Mouse (Mus musculus) liver, embryonic 11.5 days (tissue): ENCODE results near the gene Pgf. TPM values are rescaled to one million over a fixed set of nuclear protein-coding genes. Genes with fewer than 3 reads are reported as not detected.
A peak's percentile ranks its signal among the peaks of the same experiment; 100 is the strongest.

Experiments used
- ATAC-seq: fragments of 200-750 bp; cut with Nextera tagmentation; replicated peaks from 2 replicates; pipeline ENCODE4 v1.8.0; 2017; ENCODE audit warnings: moderate number of reproducible peaks, mild to moderate bottlenecking, moderate TSS enrichment, moderate library complexity; ENCODE audit not compliant: low FRiP score
- DNase-seq: peaks from one replicate; pipeline ENCODE4 v3.0.0-alpha.2; 2017; ENCODE audit warnings: low spot score
- H3K27ac ChIP-seq: fragments of 300-500 bp; sonication (generic); 2 replicates; pipeline ENCODE4 v1.5.1; 2014; ENCODE audit warnings: mild to moderate bottlenecking, low read depth, low read length, control low read depth
- H3K27me3 ChIP-seq: fragments of 300-500 bp; sonication (generic); replicated peaks from 2 replicates; pipeline ENCODE4 v1.6.1; 2014; ENCODE audit warnings: low read length, mixed read lengths; ENCODE audit not compliant: control insufficient read depth, insufficient read depth
- H3K36me3 ChIP-seq: fragments of 300-500 bp; sonication (generic); 2 replicates; pipeline ENCODE4 v1.6.1; 2014; ENCODE audit warnings: mild to moderate bottlenecking, low read length, moderate library complexity, mixed read lengths; ENCODE audit not compliant: control insufficient read depth, insufficient read depth
- H3K4me1 ChIP-seq: fragments of 300-500 bp; sonication (generic); replicated peaks from 2 replicates; pipeline ENCODE4 v1.6.1; 2014; ENCODE audit warnings: low read length, mixed read lengths; ENCODE audit not compliant: control insufficient read depth, insufficient read depth
- H3K4me2 ChIP-seq: fragments of 300-500 bp; sonication (generic); 2 replicates; pipeline ENCODE4 v1.6.1; 2014; ENCODE audit warnings: mild to moderate bottlenecking, control low read depth, moderate library complexity
- H3K4me3 ChIP-seq: fragments of 300-500 bp; sonication (generic); 2 replicates; pipeline ENCODE4 v1.5.1; 2014; ENCODE audit warnings: low read depth, low read length, control low read depth
- H3K9ac ChIP-seq: fragments of 300-500 bp; sonication (generic); 2 replicates; pipeline ENCODE4 v1.6.1; 2014; ENCODE audit warnings: low read depth, low read length, control low read depth
- H3K9me3 ChIP-seq: fragments of 300-500 bp; sonication (generic); 2 replicates; pipeline ENCODE4 v1.6.1; 2016; ENCODE audit warnings: low read length, inconsistent platforms, mixed read lengths; ENCODE audit not compliant: control insufficient read depth
- WGBS: fragments of 180-500 bp; shearing (Covaris S2); extraction: QIAGEN DNeasy Blood & Tissue Kit; methylation state at CpG from one replicate; pipeline ENCODE4 v1.1.7; 2014; 5-methylcytosine and 5-hydroxymethylcytosine counted together
- polyA plus RNA-seq: library from polyadenylated mRNA; unstranded; fragments of >200 nt; fragmentation: Nextera tagmentation; extraction: Ambion mirVana; gene quantifications from 2 replicates; pipeline ENCODE4 v1.2.1, GENCODE M21; 2014

Gene Pgf
- polyA plus RNA-seq, 1 experiment from 2014 or later, result 5.7 TPM

- H3K9me3 ChIP-seq, result no peaks in the 10 kb centered on the region
- no peak for DNase-seq
- H3K4me3 ChIP-seq, result no peak overlapping the region
- H3K4me1 ChIP-seq, result no peaks in the 10 kb centered on the region
- H3K36me3 ChIP-seq, result no peaks in the 10 kb centered on the region
- WGBS, result 82% methylated on average over 14 of the region's 14 CpGs
- H3K27me3 ChIP-seq, result no peaks in the 10 kb centered on the region
- no peak overlapping the region for H3K9ac ChIP-seq
- H3K27ac ChIP-seq, result no peak overlapping the region
- ATAC-seq, result no peak
- H3K4me2 ChIP-seq, result no peak overlapping the region
These were observed 19.7 kb downstream of the Pgf start for GRCm38 (mm10) chr12:85157797-85158460.

GRCm38 (mm10) chr12:85156324-85156723 is 21.3 kb downstream of the Pgf start:
- no peak overlapping the region for H3K27ac ChIP-seq
- 23% methylated on average over 6 of the region's 6 CpGs for WGBS
- no peaks in the 10 kb centered on the region for H3K36me3 ChIP-seq
- no peaks in the 10 kb centered on the region for H3K9me3 ChIP-seq
- no peak overlapping the region for H3K9ac ChIP-seq
- no peak overlapping the region for H3K4me2 ChIP-seq
- peaks cover 4% of the 10 kb centered on the region; the same call in 1 of the 2 replicates for H3K27me3 ChIP-seq
- no peaks in the 10 kb centered on the region for H3K4me1 ChIP-seq
- DNase-seq (no peak), ATAC-seq (no peak)
- H3K4me3 ChIP-seq, result no peak overlapping the region

- ATAC-seq (no peak), DNase-seq (no peak)
- WGBS, result 51% methylated on average over 3 of the region's 3 CpGs
- Histone ChIP-seq H3K4me1 (peaks cover 5% of the 10 kb centered on the region), H3K9me3 (no peaks in the 10 kb centered on the region), H3K27me3 (peaks cover 15% of the 10 kb centered on the region), H3K9ac (no peak overlapping the region), H3K4me3 (no peak overlapping the region), H3K4me2 (no peak overlapping the region), H3K27ac (no peak overlapping the region), H3K36me3 (no peaks in the 10 kb centered on the region)
These were observed 24.6 kb downstream of the Pgf start for GRCm38 (mm10) chr12:85153011-85153410.

GRCm38 (mm10) chr12:85151002-85151774 is 26.4 kb downstream of the Pgf start, which contains the start of gene Rps6kl1:
Gene Rps6kl1, minus strand, starts transcription at chr12:85151264.
- Histone ChIP-seq H3K9ac (no peak within 1 kb of the TSS; the same call in 1 of the 2 replicates), H3K4me2 (peak within 1 kb of the TSS; percentile 64), H3K27ac (no peak within 1 kb of the TSS), H3K27me3 (peaks cover 18% of the 10 kb centered on the region), H3K4me1 (peaks cover 5% of the 10 kb centered on the region), H3K9me3 (no peaks in the 10 kb centered on the region), H3K4me3 (peak within 1 kb of the TSS; percentile 30), H3K36me3 (no peaks in the 10 kb centered on the region)
- 16% methylated on average over 28 of the region's 28 CpGs for WGBS
- DNase-seq (no peak), ATAC-seq (peak; percentile 89)

- ATAC-seq, result no peak
- DNase-seq, result no peak
- Histone ChIP-seq H3K36me3 (no peaks in the 10 kb centered on the region), H3K4me3 (peak overlapping the region; percentile 30), H3K27me3 (peaks cover 18% of the 10 kb centered on the region), H3K4me2 (peak overlapping the region; percentile 64), H3K27ac (no peak overlapping the region), H3K4me1 (peaks cover 5% of the 10 kb centered on the region), H3K9me3 (no peaks in the 10 kb centered on the region), H3K9ac (no peak overlapping the region; the same call in 1 of the 2 replicates)
- 15% methylated on average over 20 of the region's 20 CpGs for WGBS
These were observed 27.1 kb downstream of the Pgf start for GRCm38 (mm10) chr12:85150321-85151001.

GRCm38 (mm10) chr12:85146881-85147280 is 30.7 kb downstream of the Pgf start:
- Histone ChIP-seq H3K36me3 (no peaks in the 10 kb centered on the region), H3K9ac (no peak overlapping the region), H3K4me2 (no peak overlapping the region), H3K4me3 (no peak overlapping the region), H3K27me3 (peaks cover 18% of the 10 kb centered on the region), H3K4me1 (peaks cover 5% of the 10 kb centered on the region), H3K27ac (no peak overlapping the region), H3K9me3 (no peaks in the 10 kb centered on the region)
- ATAC-seq (no peak), DNase-seq (no peak)
- WGBS, result 73% methylated on average over 9 of the region's 9 CpGs

- H3K9ac ChIP-seq, result no peak overlapping the region
- peaks cover 15% of the 10 kb centered on the region for H3K27me3 ChIP-seq
- H3K9me3 ChIP-seq, result no peaks in the 10 kb centered on the region
- no peak overlapping the region for H3K4me2 ChIP-seq
- H3K4me3 ChIP-seq, result no peak overlapping the region
- H3K36me3 ChIP-seq, result no peaks in the 10 kb centered on the region
- ATAC-seq, result no peak
- no peak for DNase-seq
- 28% methylated on average over 10 of the region's 11 CpGs for WGBS
- H3K4me1 ChIP-seq, result peaks cover 5% of the 10 kb centered on the region
- no peak overlapping the region for H3K27ac ChIP-seq
These were observed 31.2 kb downstream of the Pgf start for GRCm38 (mm10) chr12:85146355-85146754.

GRCm38 (mm10) chr12:85145630-85146029 is 32.0 kb downstream of the Pgf start:
- Histone ChIP-seq H3K27ac (no peak overlapping the region), H3K27me3 (peaks cover 15% of the 10 kb centered on the region), H3K4me3 (no peak overlapping the region), H3K9me3 (no peaks in the 10 kb centered on the region), H3K4me1 (peaks cover 3% of the 10 kb centered on the region), H3K36me3 (no peaks in the 10 kb centered on the region), H3K4me2 (no peak overlapping the region), H3K9ac (no peak overlapping the region)
- ATAC-seq (no peak), DNase-seq (no peak)
- whole genome bisulfite sequencing, result 71% methylated on average over 9 of the region's 9 CpGs
